Mouse (Mus musculus) right cerebral cortex, postnatal 4 days (tissue): ENCODE measurements around the gene Iffo1.

ENCODE experiments used
- DNase-seq: peaks from one replicate; pipeline ENCODE4 v3.0.0-alpha.2; 2022

The Iffo1 gene

DNA sequence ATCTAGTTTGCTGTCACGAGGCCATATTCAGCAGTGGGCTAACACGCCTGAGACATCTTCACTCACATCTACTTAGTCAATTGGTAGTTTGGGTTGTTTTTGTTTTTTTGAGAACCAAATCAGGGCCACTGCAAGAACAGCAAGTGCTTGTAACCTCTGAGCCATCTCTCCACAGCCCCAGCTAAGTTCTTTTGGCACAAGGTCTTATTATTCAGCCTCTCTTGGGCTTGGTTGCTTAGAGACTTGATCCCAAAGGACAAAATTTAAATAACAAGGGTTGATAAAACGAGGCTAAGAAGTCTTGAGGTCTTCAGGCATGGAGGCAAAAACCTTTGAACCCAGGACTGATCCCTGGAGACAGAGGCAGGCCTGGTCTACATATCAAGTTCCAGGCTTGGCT lies 51.3 kb downstream of the Iffo1 start:
- no peak for DNase-seq

DNA sequence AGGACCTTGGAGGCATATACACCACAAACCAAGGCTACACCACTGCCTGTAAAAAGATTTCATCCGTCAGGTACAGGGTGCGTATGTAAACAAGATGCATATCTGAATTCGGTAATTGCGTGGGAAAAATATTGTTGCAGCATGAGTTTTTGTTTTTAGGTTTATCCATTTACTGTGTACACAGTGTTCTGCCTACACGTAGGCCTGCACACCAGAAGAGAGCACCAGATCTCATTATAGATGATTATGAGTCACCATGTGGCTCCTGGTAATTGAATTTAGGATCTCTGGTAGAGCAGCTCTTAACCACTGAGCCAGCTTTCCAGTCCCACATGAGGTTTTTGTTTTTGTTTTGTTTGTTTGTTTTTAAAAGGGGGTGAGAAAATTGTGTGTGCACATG lies 52.1 kb downstream of the Iffo1 start:
- DNase-seq: no peak

DNA sequence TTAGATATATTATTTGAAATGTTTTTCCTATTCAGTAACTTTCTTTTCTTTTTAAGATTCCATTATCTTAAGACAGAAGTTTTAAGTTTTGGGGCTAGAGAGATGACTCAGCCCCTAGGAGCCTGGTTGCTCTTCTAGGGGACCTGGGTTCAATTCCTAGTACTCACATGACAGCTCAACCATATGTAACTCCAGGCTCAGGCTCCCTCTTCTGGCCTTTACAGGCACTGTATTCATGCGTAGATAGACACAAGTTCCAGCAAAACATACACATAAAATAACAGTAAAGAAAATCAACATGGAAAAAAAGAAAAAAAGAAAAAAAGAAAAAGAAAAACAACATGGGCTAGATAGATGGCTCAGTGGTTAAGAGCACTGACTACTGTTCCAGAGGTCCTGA lies 65.4 kb downstream of the Iffo1 start:
- no peak for DNase-seq
